Mouse (Mus musculus) MEL (cell line): ENCODE data around the gene Sval2. TPM values are rescaled to one million over a fixed set of nuclear protein-coding genes. Genes with fewer than 3 reads are reported as not detected.

Experiments
- DNase-seq: peaks from one replicate; pipeline ENCODE4 v3.0.0; 2011; ENCODE audit warnings: low read depth, low spot score
- H3K27ac ChIP-seq: 2 replicates; pipeline ENCODE4 v1.5.1; 2012; ENCODE audit warnings: low read depth, mild to moderate bottlenecking, control low read depth, low read length, moderate library complexity; ENCODE audit not compliant: control insufficient read depth
- H3K27me3 ChIP-seq, 2 experiments: fragments of 150-350 bp in 1 of 2; sonication (generic) in 1 of 2; 2 replicates each; pipeline ENCODE4 v1.6.1; 2012; ENCODE audit warnings: low read length in 2 of 2, mild to moderate bottlenecking in 2 of 2, improper control_type of control experiment in 1 of 2, moderate library complexity in 1 of 2; ENCODE audit not compliant: insufficient read depth in 2 of 2, control insufficient read depth in 1 of 2
- H3K36me3 ChIP-seq, 2 experiments: 2 replicates each; pipeline ENCODE4 v1.6.1; 2012 to 2014; ENCODE audit warnings: low read length in 2 of 2, improper control_type of control experiment in 1 of 2, inconsistent platforms in 1 of 2, mild to moderate bottlenecking in 1 of 2; ENCODE audit not compliant: insufficient read depth in 2 of 2, control insufficient read depth in 1 of 2
- H3K4me1 ChIP-seq, 2 experiments: fragments of 150-350 bp in 1 of 2; sonication (generic) in 1 of 2; 2 replicates each; pipeline ENCODE4 v1.6.1; 2012; ENCODE audit warnings: low read length in 2 of 2, improper control_type of control experiment in 1 of 2, mild to moderate bottlenecking in 1 of 2; ENCODE audit not compliant: insufficient read depth in 2 of 2, control insufficient read depth in 1 of 2
- H3K4me3 ChIP-seq, 2 experiments: fragments of 150-350 bp in 1 of 2; sonication (generic) in 1 of 2; 2 replicates each; pipeline ENCODE4 v1.5.1; 2012; ENCODE audit warnings: low read depth in 2 of 2, low read length in 2 of 2, mild to moderate bottlenecking in 2 of 2, moderate library complexity in 2 of 2, control low read depth in 1 of 2, improper control_type of control experiment in 1 of 2; ENCODE audit not compliant: control insufficient read depth in 1 of 2, insufficient read depth in 1 of 2
- H3K79me2 ChIP-seq: 2 replicates; pipeline ENCODE4 v1.6.1; 2012; ENCODE audit warnings: mild to moderate bottlenecking, low read length, moderate library complexity; ENCODE audit not compliant: control insufficient read depth, poor library complexity, insufficient read depth
- H3K9ac ChIP-seq: 2 replicates; pipeline ENCODE4 v1.6.1; 2012; ENCODE audit warnings: low read depth, mild to moderate bottlenecking, control low read depth, low read length, moderate library complexity; ENCODE audit not compliant: control insufficient read depth, poor library complexity, severe bottlenecking
- H3K9me3 ChIP-seq: fragments of 150-350 bp; sonication (generic); replicated peaks from 2 replicates; pipeline ENCODE4 v1.6.1; 2012; ENCODE audit warnings: mild to moderate bottlenecking, low read length, improper control_type of control experiment, moderate library complexity; ENCODE audit not compliant: insufficient read depth
- BHLHE40 ChIP-seq: IDR thresholded peaks from 2 replicates; pipeline ENCODE4 v1.6.1; 2012; ENCODE audit warnings: low read depth, mild to moderate bottlenecking, inconsistent platforms, low read length, improper control_type of control experiment, borderline replicate concordance
- CTCF ChIP-seq, 3 experiments: IDR thresholded peaks in 2 of 3; conservative IDR thresholded peaks in 1 of 3; 2 replicates each; pipeline ENCODE4 v1.5.1; 2011 to 2012; ENCODE audit warnings: low read length in 3 of 3, low read depth in 2 of 3, mild to moderate bottlenecking in 2 of 3, improper control_type of control experiment in 1 of 3, inconsistent platforms in 1 of 3, mixed read lengths in 1 of 3, moderate library complexity in 1 of 3; ENCODE audit not compliant: control insufficient read depth in 1 of 3, insufficient read depth in 1 of 3, poor library complexity in 1 of 3, severe bottlenecking in 1 of 3
- E2F4 ChIP-seq: IDR thresholded peaks from 2 replicates; pipeline ENCODE4 v1.6.1; 2011; ENCODE audit warnings: low read depth, low read length, improper control_type of control experiment, borderline replicate concordance
- EP300 ChIP-seq, 2 experiments: IDR thresholded peaks; 2 replicates each; pipeline ENCODE4 v1.6.1; 2011; ENCODE audit warnings: improper control_type of control experiment in 2 of 2, low read length in 2 of 2, low read depth in 1 of 2, mild to moderate bottlenecking in 1 of 2
- GATA1 ChIP-seq: IDR thresholded peaks from 2 replicates; pipeline ENCODE4 v1.6.1; 2011; ENCODE audit warnings: low read depth, low read length, improper control_type of control experiment
- JUND ChIP-seq: IDR thresholded peaks from 2 replicates; pipeline ENCODE4 v1.6.1; 2011; ENCODE audit warnings: low read depth, mild to moderate bottlenecking, improper control_type of control experiment, low read length
- KAT2A ChIP-seq: conservative IDR thresholded peaks from 2 replicates; pipeline ENCODE4 v1.6.1; 2012; ENCODE audit warnings: low read depth, low read length, improper control_type of control experiment, inconsistent platforms
- POLR2A ChIP-seq, 2 experiments: IDR thresholded peaks; 2 replicates each; pipeline ENCODE4 v1.6.1; 2011 to 2012; ENCODE audit warnings: low read length in 2 of 2, mild to moderate bottlenecking in 2 of 2, control low read depth in 1 of 2, improper control_type of control experiment in 1 of 2, low read depth in 1 of 2, moderate library complexity in 1 of 2; ENCODE audit not compliant: control insufficient read depth in 1 of 2, insufficient read depth in 1 of 2, poor library complexity in 1 of 2
- POLR2AphosphoS2 ChIP-seq: IDR thresholded peaks from 2 replicates; pipeline ENCODE4 v1.6.1; 2011; ENCODE audit warnings: low read length, improper control_type of control experiment
- RCOR1 ChIP-seq: IDR thresholded peaks from 2 replicates; pipeline ENCODE4 v1.6.1; 2012; ENCODE audit warnings: low read depth, mild to moderate bottlenecking, inconsistent platforms, low read length, improper control_type of control experiment
- TAL1 ChIP-seq: IDR thresholded peaks from 2 replicates; pipeline ENCODE4 v1.6.1; 2012; ENCODE audit warnings: mild to moderate bottlenecking, inconsistent platforms, low read length, moderate library complexity, mixed read lengths
- ZKSCAN1 ChIP-seq: IDR thresholded peaks from 2 replicates; pipeline ENCODE4 v1.6.1; 2012; ENCODE audit warnings: low read depth, mild to moderate bottlenecking, inconsistent platforms, low read length, improper control_type of control experiment, moderate library complexity
- polyA plus RNA-seq, 2 experiments: library from polyadenylated mRNA; stranded (reverse) in 1 of 2; unstranded in 1 of 2; fragments of >175 nt in 1 of 2; fragments of >200 nt in 1 of 2; gene quantifications; 2 replicates each; pipeline versions ENCODE4 v1.2.1 to v1.2.4; 2012; ENCODE audit warnings: low replicate concordance in 2 of 2, low read depth in 1 of 2; ENCODE audit not compliant: insufficient read length in 2 of 2, insufficient read depth in 1 of 2, missing spikeins in 1 of 2
- total RNA-seq: library from RNA; depleted of rRNA; stranded (reverse); fragments of 300-350 nt; gene quantifications from 2 replicates; pipeline ENCODE4 v1.2.3, GENCODE M21; 2012; rRNA removed

Gene Sval2
- not detected in 2 replicates for total RNA-seq
- not detected for polyA plus RNA-seq

DNA sequence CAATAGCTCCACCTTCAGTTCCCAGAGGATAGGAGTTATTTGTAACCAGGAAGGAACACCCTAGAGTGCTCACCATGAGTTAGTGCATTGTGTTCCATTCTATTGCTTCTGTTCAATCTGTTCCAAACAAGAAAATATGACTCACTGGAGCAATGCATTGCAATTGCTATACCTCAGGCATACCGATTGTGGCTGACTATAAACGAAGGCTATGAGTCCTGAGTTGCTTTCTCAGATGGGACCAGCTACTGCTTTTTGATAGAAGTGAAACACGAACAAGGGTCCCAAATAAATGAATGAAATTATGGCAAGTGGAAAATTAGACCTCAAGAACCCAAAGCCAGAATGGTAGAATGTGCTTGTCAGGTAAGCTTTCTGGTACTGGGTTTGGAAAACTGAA lies at the start of gene Sval2:
Sval2 (plus strand) TSS at position 301 of the 400 bp plus-strand sequence.
- Histone ChIP-seq H3K9ac (no peak within 1 kb of the TSS), H3K27me3 (no peaks in the 10 kb centered on the region), H3K4me1 (no peaks in the 10 kb centered on the region), H3K9me3 (no peaks in the 10 kb centered on the region), H3K4me3 (no peak within 1 kb of the TSS), H3K79me2 (no peaks in the 10 kb centered on the region), H3K27ac (no peak within 1 kb of the TSS), H3K36me3 (no peaks in the 10 kb centered on the region)
- TF ChIP-seq ZKSCAN1 (no peak), KAT2A (no peak)
- DNase-seq, result no peak

DNA sequence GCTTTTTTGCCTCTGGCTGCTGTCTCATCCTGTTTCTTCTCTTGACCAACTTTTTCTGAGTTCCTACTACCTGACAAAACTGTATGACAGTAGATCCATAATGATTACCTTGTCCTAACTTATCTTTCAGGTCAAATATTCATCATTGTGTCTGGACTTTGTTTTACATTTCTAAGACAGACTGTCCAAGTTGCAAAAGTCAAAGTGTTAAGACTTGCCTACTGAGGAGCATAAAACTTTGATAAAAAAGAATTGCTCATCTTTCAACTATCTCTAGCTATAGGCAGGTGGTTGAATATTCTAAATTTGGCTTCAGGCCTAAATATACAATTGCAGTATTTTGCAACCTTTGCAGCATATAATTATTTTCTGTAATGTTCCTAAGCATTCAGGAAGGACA lies 28.7 kb upstream of the Sval2 start:
- Histone ChIP-seq H3K4me3 (no peak overlapping the region), H3K9me3 (no peaks in the 10 kb centered on the region), H3K79me2 (no peaks in the 10 kb centered on the region), H3K36me3 (no peaks in the 10 kb centered on the region), H3K27me3 (no peaks in the 10 kb centered on the region), H3K9ac (no peak overlapping the region), H3K27ac (no peak overlapping the region), H3K4me1 (no peaks in the 10 kb centered on the region)
- DNase-seq, result no peak
- TF ChIP-seq E2F4, result no peak
- TF ChIP-seq ZKSCAN1, result no peak
- no peak for TF ChIP-seq JUND
- no peak for TF ChIP-seq POLR2A (IDR thresholded peaks at IDR 0.05; ENCODE audit: control insufficient read depth in 1 of 2, insufficient read depth in 1 of 2, low read depth in 1 of 2, low read length in 2 of 2, poor library complexity in 1 of 2)
- TF ChIP-seq POLR2AphosphoS2, result no peak
- no peak for TF ChIP-seq CTCF (IDR thresholded peaks at IDR 0.05 in 2 of 3, conservative IDR thresholded peaks at IDR 0.05 in 1 of 3; ENCODE audit: control insufficient read depth in 1 of 3, insufficient read depth in 1 of 3, low read depth in 2 of 3, low read length in 3 of 3, poor library complexity in 1 of 3, severe bottlenecking in 1 of 3)
- TF ChIP-seq TAL1, result no peak
- no peak for TF ChIP-seq EP300 (IDR thresholded peaks at IDR 0.05; ENCODE audit: low read depth in 1 of 2, low read length in 2 of 2)
- TF ChIP-seq RCOR1, result no peak
- no peak for TF ChIP-seq GATA1

DNA sequence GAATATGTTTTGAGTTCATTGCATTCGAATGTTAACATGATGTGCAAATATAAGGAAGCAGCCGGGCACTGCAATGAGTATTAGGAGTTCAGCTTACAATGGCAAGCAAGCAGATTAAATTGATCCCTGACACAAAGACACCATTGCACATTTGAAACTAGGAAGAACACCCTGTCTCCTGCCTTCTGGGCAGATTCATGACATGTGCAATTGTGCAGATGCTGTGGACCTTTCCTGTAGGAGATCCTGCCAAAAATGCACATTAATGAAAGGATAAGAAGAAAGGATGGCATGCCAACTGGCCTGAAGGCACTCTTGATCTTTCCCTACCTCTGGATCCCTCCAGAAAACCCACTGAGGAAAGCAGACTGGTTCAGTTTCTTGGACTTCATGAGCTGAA lies 23.3 kb upstream of the Sval2 start:
- no peak for TF ChIP-seq BHLHE40
- TF ChIP-seq, all 39 proteins: peak for 0
- no peak overlapping the region for H3K9ac ChIP-seq
- H3K9me3 ChIP-seq, result no peaks in the 10 kb centered on the region
- H3K36me3 ChIP-seq, result no peaks in the 10 kb centered on the region
- no peaks in the 10 kb centered on the region for H3K4me1 ChIP-seq
- H3K4me3 ChIP-seq, result no peak overlapping the region
- no peak for DNase-seq
- H3K27ac ChIP-seq, result no peak overlapping the region
- no peaks in the 10 kb centered on the region for H3K27me3 ChIP-seq
- H3K79me2 ChIP-seq, result no peaks in the 10 kb centered on the region
